9 mouse cellular contexts compared by ENCODE assay signal in the genomic region with DNA sequence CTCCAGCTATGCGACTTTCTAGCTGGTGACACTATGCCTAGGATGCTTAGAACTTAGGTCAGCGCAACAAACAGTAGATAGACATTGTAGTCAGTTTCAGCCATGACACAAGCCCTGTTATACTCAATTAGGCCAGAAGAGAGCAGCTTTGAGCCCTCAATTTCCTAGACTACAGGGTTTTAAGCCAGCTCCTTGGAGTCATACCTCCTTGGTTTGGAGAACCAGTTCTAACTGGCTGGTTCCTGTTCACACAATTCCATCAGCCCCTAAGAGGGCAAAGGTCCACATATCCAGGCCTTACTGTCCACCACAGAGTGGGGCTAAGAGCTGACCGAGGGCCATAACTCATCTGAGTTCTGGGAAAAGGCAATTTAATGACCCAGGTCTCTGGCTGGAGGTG. TPM values are rescaled to one million over a fixed set of nuclear protein-coding genes. Genes with fewer than 3 reads are reported as not detected.
DNase-seq lines count a peak whose midpoint lies in the region; ATAC-seq and TF ChIP-seq lines count a peak whose summit lies in the region.
"Had no signal": no experiment of that assay in that cellular context is flagged by ENCODE, and none has a peak within 500 bp of the region (broad histone marks: within the 10 kb centered on the region; RNA-seq: fewer than 3 reads in every experiment).

No protein-coding gene starts in this region.

- no peak for ATAC-seq in midbrain, embryonic 15.5 days (replicated peaks)
- peak; percentile 23 to 33; a peak in 2 of 4 replicates for ATAC-seq in hematopoietic stem cell, adult 5-6 weeks (replicated peaks in 1 of 2; ENCODE audit: insufficient read depth in 1 of 2, low FRiP score in 2 of 2, low TSS enrichment in 1 of 2, low read depth in 1 of 2, poor library complexity in 2 of 2, severe bottlenecking in 2 of 2)
- ATAC-seq in limb, embryonic 14.5 days (ENCODE audit: low FRiP score, low read depth): peak; percentile 39

- H3K36me3 ChIP-seq in midbrain, embryonic 10.5 days: 0 out of 2 replicates have a peak, but pooled peaks cover 4% of the 10 kb centered on the region
- no peaks in the 10 kb centered on the region for H3K36me3 ChIP-seq in midbrain, embryonic 15.5 days (replicated peaks)
- H3K36me3 ChIP-seq in limb, embryonic 14.5 days (ENCODE audit: control insufficient read depth, insufficient read depth, low read length): no peaks in the 10 kb centered on the region

- peak overlapping the region; percentile 85 for H3K27ac ChIP-seq in midbrain, embryonic 10.5 days (replicated peaks)
- no peak overlapping the region for H3K27ac ChIP-seq in midbrain, embryonic 15.5 days
- H3K27ac ChIP-seq in limb, embryonic 14.5 days (replicated peaks; ENCODE audit: low read depth, low read length): no peak overlapping the region

- DNase-seq in midbrain, embryonic 10.5 days (ENCODE audit: low spot score): peak; percentile 69
- DNase-seq in NIH3T3 (ENCODE audit: low read depth): peak; percentile 89
- peak; percentile 80 for DNase-seq in embryo, embryonic 11 days
- DNase-seq in limb, embryonic 14.5 days (ENCODE audit: low spot score): peak; percentile 59
- DNase-seq in naive thymus-derived CD4-positive, alpha-beta T cell, adult 2 months (ENCODE audit: low read depth): peak; percentile 76
- DNase-seq in ovary, adult 18-20 months (ENCODE audit: low spot score): no peak

- no peak overlapping the region for H3K4me2 ChIP-seq in midbrain, embryonic 15.5 days
- H3K4me2 ChIP-seq in limb, embryonic 14.5 days (replicated peaks; ENCODE audit: low read depth, low read length, severe bottlenecking): no peak overlapping the region

- no peak overlapping the region for H3K4me3 ChIP-seq in midbrain, embryonic 10.5 days
- H3K4me3 ChIP-seq in midbrain, embryonic 15.5 days: no peak overlapping the region
- no peak overlapping the region for H3K4me3 ChIP-seq in limb, embryonic 14.5 days (replicated peaks; ENCODE audit: low read length)
- H3K4me3 ChIP-seq: erythroblast, embryonic 14.5 days had no signal

- 61% methylated on average over 3 of the region's 3 CpGs for WGBS in midbrain, embryonic 10.5 days
- 60% methylated on average over 3 of the region's 3 CpGs for WGBS in midbrain, embryonic 15.5 days
- WGBS in limb, embryonic 14.5 days: 58% methylated on average over 3 of the region's 3 CpGs

- no peak overlapping the region for H3K9ac ChIP-seq in midbrain, embryonic 15.5 days
- no peak overlapping the region for H3K9ac ChIP-seq in limb, embryonic 14.5 days (ENCODE audit: low read depth, low read length, severe bottlenecking)

- no peak for TF ChIP-seq POLR2A in limb, embryonic 14.5 days (IDR thresholded peaks at IDR 0.05; ENCODE audit: borderline replicate concordance, extremely low read depth, insufficient read depth, insufficient read length)

- H3K9me3 ChIP-seq in midbrain, embryonic 10.5 days (replicated peaks): no peaks in the 10 kb centered on the region
- no peaks in the 10 kb centered on the region for H3K9me3 ChIP-seq in midbrain, embryonic 15.5 days
- H3K9me3 ChIP-seq in limb, embryonic 14.5 days (ENCODE audit: control insufficient read depth, low read length): no peaks in the 10 kb centered on the region

- peaks cover 27% of the 10 kb centered on the region for H3K27me3 ChIP-seq in midbrain, embryonic 10.5 days (ENCODE audit: low read depth, poor library complexity, severe bottlenecking)
- no peaks in the 10 kb centered on the region for H3K27me3 ChIP-seq in midbrain, embryonic 15.5 days (replicated peaks)
- H3K27me3 ChIP-seq in limb, embryonic 14.5 days (ENCODE audit: control insufficient read depth, insufficient read depth, low read length): peaks cover 8% of the 10 kb centered on the region

- peaks cover 70% of the 10 kb centered on the region for H3K4me1 ChIP-seq in midbrain, embryonic 10.5 days
- peaks cover 17% of the 10 kb centered on the region for H3K4me1 ChIP-seq in midbrain, embryonic 15.5 days
- peaks cover 8% of the 10 kb centered on the region; the same call in 1 of the 2 replicates for H3K4me1 ChIP-seq in limb, embryonic 14.5 days (ENCODE audit: control insufficient read depth, insufficient read depth, low read length)

RNA-seq across cellular contexts. Expression of gene Nuak2, which starts 3.2 kb away (rescaled TPM):
- 87.1 and 101 TPM in 2 replicates for polyA plus RNA-seq in midbrain, embryonic 10.5 days (2016; fragmentation: Nextera tagmentation; extraction: Ambion mirVana)
- 26.1 and 27.9 TPM in 2 replicates for polyA plus RNA-seq in midbrain, embryonic 15.5 days (2015; fragmentation: Nextera tagmentation; extraction: Ambion mirVana)
- total RNA-seq in hematopoietic stem cell, adult 5-6 weeks (2017): 7.3 and 11.1 TPM in 2 replicates
- 1.7 and 2.2 TPM in 2 replicates for polyA plus RNA-seq in limb, embryonic 14.5 days (2012; rRNA removed)
- 3.3 and 3.4 TPM in 2 replicates for polyA plus RNA-seq in limb, embryonic 14.5 days (2014; fragmentation: Nextera tagmentation; extraction: Ambion mirVana)
- polyA plus RNA-seq: erythroblast, embryonic 14.5 days had no signal

RNA-seq across cellular contexts. Expression of gene Klhdc8a, which starts 14.3 kb away (rescaled TPM):
- polyA plus RNA-seq in midbrain, embryonic 10.5 days (2016; fragmentation: Nextera tagmentation; extraction: Ambion mirVana): 1.4 and 2.8 TPM in 2 replicates
- 10.7 and 11.5 TPM in 2 replicates for polyA plus RNA-seq in midbrain, embryonic 15.5 days (2015; fragmentation: Nextera tagmentation; extraction: Ambion mirVana)
- not detected in 2 replicates for total RNA-seq in hematopoietic stem cell, adult 5-6 weeks (2017)
- polyA plus RNA-seq in limb, embryonic 14.5 days (2012; rRNA removed): 0.10 and 0.12 TPM in 2 replicates
- polyA plus RNA-seq in limb, embryonic 14.5 days (2014; fragmentation: Nextera tagmentation; extraction: Ambion mirVana): 0.07 and 0.19 TPM in 2 replicates
- polyA plus RNA-seq: erythroblast, embryonic 14.5 days had no signal
